Mouse (Mus musculus) CD4-positive naive resting alpha-beta T cell, adult 76 days (primary cell): Measurements from ENCODE around the gene Olfr73. TPM values are rescaled to one million over a fixed set of nuclear protein-coding genes. Genes with fewer than 3 reads are reported as not detected.

ENCODE experiments used
- total RNA-seq: library from RNA; stranded (reverse); gene quantifications from one replicate; pipeline ENCODE4 v1.2.4, GENCODE M21; 2023

Gene Olfr73
- total RNA-seq: not detected

DNA sequence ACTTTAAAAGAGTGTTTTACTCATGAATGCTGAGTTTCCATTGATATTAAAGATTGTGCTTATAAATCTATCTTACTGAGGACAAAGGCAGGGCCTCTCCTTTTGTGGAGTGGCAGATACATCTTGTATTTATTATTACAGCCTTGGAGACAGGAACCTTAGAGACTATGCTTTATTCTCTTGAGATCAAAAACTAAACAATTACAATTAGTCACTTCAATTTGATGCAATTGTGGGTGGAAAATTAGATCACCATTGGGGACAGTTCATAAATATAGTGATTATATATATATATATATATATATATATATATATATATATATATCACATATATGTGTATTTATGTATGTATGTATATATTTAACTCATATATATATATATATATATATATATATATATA is at the start of gene Olfr73:
Olfr73 (minus strand) TSS at position 101 of the 400 bp plus-strand sequence.

DNA sequence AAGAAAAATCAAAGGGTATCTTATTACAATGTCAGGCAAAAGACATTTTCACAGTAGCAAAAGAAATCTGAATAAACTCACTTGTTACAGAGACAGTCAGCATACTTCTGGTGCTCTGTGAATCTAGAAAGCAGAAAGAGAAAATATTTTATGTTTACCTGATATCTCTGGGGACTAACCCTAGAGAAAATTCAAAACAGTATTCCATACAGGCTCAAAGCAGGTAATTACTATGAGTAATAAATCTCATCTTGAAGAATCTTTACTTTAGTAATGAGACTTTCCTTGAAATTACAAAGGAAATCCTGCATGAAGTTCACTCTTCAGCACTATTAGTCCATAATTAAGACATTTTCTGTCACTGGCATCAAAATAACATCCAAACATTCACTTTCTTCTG is 34.2 kb upstream of the Olfr73 start, which contains the start of gene Olfr1163:
Olfr1163 (minus strand) TSS at position 101 of the 400 bp plus-strand sequence.

DNA sequence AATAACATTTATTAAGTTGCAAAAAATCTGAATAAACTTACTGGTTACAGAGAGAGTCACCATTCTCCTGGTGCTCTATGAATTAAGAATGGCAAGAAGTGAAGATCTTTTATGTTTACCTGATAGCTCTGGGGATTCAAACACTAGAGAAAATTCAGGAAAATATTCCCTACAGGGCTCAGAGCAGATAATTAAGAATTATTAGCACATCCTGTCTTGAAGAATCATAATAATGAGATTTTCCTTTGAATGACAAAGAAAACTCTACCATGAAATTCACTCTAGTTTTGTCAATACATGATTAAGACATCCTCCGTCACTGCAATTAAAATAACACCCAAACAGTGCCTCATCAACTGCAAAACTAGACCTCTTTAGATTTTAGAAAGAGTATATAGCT is 13.5 kb upstream of the Olfr73 start, which contains the start of gene Olfr1162:
Olfr1162 (minus strand) TSS at position 101 of the 400 bp plus-strand sequence.

DNA sequence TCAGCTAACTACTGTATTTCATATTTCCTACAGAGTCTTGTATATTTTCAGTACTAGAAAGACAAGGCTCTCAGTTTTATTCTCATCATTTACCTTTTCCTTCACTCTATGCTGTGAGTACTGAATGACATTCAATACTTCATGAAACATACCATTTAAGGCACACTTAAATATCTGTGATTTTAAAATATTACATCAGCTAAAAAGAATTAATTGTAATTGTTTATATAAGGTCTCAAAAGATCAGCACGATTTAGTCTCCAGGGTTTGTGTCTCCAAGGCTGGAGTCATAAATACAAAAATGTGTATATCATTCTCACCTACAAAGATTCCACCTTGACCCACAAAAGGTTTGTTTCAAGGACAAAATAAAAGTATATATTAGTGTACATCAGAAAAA is 15.0 kb downstream of the Olfr73 start, which contains the start of gene Olfr1161:
Olfr1161 (plus strand) TSS at position 301 of the 400 bp plus-strand sequence.

GRCm38 (mm10) chr2:88007515-88008318 is 29.8 kb downstream of the Olfr73 start, which contains the start of gene Olfr1160:
Gene Olfr1160 (minus strand): TSS chr2:88008268.

GRCm38 (mm10) chr2:87989813-87990212 is 47.7 kb downstream of the Olfr73 start, which contains the start of gene Olfr1158:
Gene Olfr1158 (plus strand): TSS chr2:87990113.

Other genes starting within 250 kb of the Olfr73 start
- not detected for gene Olfr1143, start 237.1 kb downstream of the Olfr73 start, total RNA-seq
- not detected for gene Olfr1145, start 227.9 kb downstream of the Olfr73 start, total RNA-seq
- gene Olfr1148, start 207.2 kb downstream of the Olfr73 start, total RNA-seq: not detected
- not detected for gene Olfr1150-ps1, start 193.7 kb downstream of the Olfr73 start, total RNA-seq
- gene Olfr1151, start 181.8 kb downstream of the Olfr73 start, total RNA-seq: not detected
- not detected for gene Olfr1152, start 171.2 kb downstream of the Olfr73 start, total RNA-seq
- not detected for gene Olfr1153, start 142.7 kb downstream of the Olfr73 start, total RNA-seq
- gene Olfr1154, start 132.5 kb downstream of the Olfr73 start, total RNA-seq: not detected
- not detected for gene Olfr1155, start 92.6 kb downstream of the Olfr73 start, total RNA-seq
- not detected for gene Olfr1156, start 84.6 kb downstream of the Olfr73 start, total RNA-seq
- not detected for gene Olfr1157, start 69.4 kb downstream of the Olfr73 start, total RNA-seq
- gene Olfr74, start 63.0 kb downstream of the Olfr73 start, total RNA-seq: not detected
- not detected for gene Olfr1158, start 47.6 kb downstream of the Olfr73 start, total RNA-seq
- gene Olfr1160, start 29.4 kb downstream of the Olfr73 start, total RNA-seq: not detected
- not detected for gene Olfr1161, start 14.9 kb downstream of the Olfr73 start, total RNA-seq
- gene Olfr1162, start 13.4 kb upstream of the Olfr73 start, total RNA-seq: not detected
- not detected for gene Olfr1163, start 34.1 kb upstream of the Olfr73 start, total RNA-seq
- gene Olfr1164, start 56.3 kb upstream of the Olfr73 start, total RNA-seq: not detected
- gene Olfr1166, start 90.6 kb upstream of the Olfr73 start, total RNA-seq: not detected
- gene Olfr1167, start 117.5 kb upstream of the Olfr73 start, total RNA-seq: not detected
- gene Olfr1168, start 144.2 kb upstream of the Olfr73 start, total RNA-seq: not detected
- gene Olfr1170, start 190.6 kb upstream of the Olfr73 start, total RNA-seq: not detected
- not detected for gene Olfr1173, start 242.2 kb upstream of the Olfr73 start, total RNA-seq